Mouse (Mus musculus): Measurements from ENCODE around the gene Tbx4.

DNA sequence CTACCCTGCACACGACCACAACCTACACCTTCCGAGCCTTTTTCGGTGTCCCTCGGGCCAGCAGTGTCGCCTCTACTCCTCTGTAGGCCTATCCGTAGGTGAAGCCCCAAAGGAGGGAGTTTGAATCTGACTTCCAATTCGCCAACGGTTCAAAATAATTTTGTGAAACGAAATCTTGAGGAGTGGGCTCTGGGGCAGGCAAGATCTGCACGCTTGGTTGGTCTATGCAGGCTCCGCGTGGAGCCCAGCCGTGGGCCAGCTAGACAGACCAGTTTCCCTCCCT is 4.3 kb downstream of the Tbx4 start:
- TF ChIP-seq CTCF (conservative IDR thresholded peaks at IDR 0.05 in 1 of 2, IDR thresholded peaks at IDR 0.05 in 1 of 2; ENCODE audit: low read depth in 2 of 2, low read length in 2 of 2) (no peak), MXI1 (IDR thresholded peaks at IDR 0.05; ENCODE audit: low read depth, low read length) (no peak), UBTF (IDR thresholded peaks at IDR 0.05; ENCODE audit: low read depth, low read length) (no peak), CHD1 (IDR thresholded peaks at IDR 0.05; ENCODE audit: low read depth, low read length) (no peak), SMC3 (IDR thresholded peaks at IDR 0.05; ENCODE audit: low read depth, low read length) (no peak)
